Mouse (Mus musculus) E14TG2a.4 (cell line): Measurements from ENCODE around the gene 1700001P01Rik.

Source experiments
- H3K27me3 ChIP-seq: 2 replicates; pipeline ENCODE4 v1.6.1; 2014; ENCODE audit warnings: low read length, control low read depth; ENCODE audit not compliant: insufficient read depth
- H3K36me3 ChIP-seq: 2 replicates; pipeline ENCODE4 v1.6.1; 2014; ENCODE audit warnings: low read length, control low read depth; ENCODE audit not compliant: insufficient read depth
- H3K4me1 ChIP-seq: replicated peaks from 2 replicates; pipeline ENCODE4 v1.6.1; 2014; ENCODE audit warnings: low read depth, low read length, control low read depth
- H3K4me3 ChIP-seq: replicated peaks from 2 replicates; pipeline ENCODE4 v1.5.1; 2014; ENCODE audit warnings: mild to moderate bottlenecking, low read length
- H3K9me3 ChIP-seq: 2 replicates; pipeline ENCODE4 v1.6.1; 2014; ENCODE audit warnings: low read length, control low read depth
- CTCF ChIP-seq: conservative IDR thresholded peaks from 2 replicates; pipeline ENCODE4 v1.5.1; 2014; ENCODE audit warnings: low read length
- NANOG ChIP-seq: IDR thresholded peaks from 2 replicates; pipeline ENCODE4 v1.6.1; 2014; ENCODE audit warnings: borderline replicate concordance, low read length, mixed read lengths
- POU5F1 ChIP-seq: IDR thresholded peaks from 2 replicates; pipeline ENCODE4 v1.6.1; 2014; ENCODE audit warnings: low read length, borderline replicate concordance

1700001P01Rik gene

DNA sequence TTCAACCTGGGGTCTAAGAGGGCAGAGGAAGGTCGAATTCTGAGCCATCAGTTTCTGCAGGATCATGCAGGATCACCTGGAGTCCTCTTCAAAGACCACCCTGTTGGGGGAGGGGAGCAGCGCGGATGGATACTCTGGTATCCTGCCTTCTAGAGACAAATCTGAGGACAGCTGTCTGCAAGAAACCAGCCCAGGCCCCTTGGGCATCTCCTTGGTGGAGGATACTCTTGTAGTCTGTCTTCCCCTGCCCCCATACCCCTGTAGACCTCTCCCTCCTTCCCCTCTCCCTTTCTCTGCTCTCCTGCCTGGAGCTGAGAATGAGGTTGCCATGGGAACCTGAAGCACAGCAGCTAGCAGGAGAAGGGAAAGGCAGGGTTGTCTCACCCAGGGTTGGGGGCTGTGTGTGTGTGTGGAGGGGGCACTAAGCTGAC is 36.8 kb upstream of the 1700001P01Rik start:
- H3K36me3 ChIP-seq: peaks cover 99% of the 10 kb centered on the region
- H3K4me1 ChIP-seq: peaks cover 100% of the 10 kb centered on the region
- H3K9me3 ChIP-seq: no peaks in the 10 kb centered on the region
- H3K27me3 ChIP-seq: no peaks in the 10 kb centered on the region
- peak overlapping the region; percentile 43 for H3K4me3 ChIP-seq
- TF ChIP-seq POU5F1 (no peak), CTCF (no peak), NANOG (no peak)

DNA sequence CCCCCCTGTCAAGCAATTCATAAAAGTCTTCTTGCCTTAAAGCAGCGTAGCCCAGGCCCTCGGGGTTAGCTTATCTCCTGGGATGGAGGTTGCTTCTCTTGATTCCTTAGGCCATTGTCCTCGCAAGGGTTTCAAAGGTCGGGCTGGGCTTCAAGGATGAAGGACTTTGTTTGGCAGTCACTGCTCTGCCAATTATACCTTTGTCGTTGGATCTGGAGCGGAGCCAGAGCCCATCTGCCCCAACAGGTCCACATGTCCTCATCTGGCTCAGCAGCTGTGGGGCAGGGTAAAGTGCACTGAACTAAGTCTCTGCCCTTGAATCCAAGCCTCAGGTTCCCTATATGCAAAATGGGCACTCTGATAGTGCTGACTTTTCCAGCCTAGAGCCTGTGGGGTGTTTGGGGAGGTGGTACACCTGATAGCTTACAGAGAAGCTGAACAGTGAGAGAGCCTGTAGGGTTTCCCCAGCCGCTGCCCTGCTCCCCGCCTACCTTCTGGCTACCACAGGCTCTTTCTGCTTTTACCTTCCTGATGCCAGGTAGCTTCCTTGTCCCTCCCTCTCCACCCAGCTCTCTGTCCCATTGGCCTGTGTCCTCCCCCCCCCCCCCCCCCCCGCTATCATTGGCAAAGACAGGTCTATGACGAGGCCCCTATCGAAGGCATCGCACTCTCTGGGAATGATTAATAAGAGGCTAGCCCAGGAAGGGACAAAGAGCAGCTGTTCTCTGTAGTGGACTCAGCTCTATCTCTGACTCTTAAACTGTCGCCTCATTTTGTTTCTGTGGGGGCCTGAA is 36.0 kb upstream of the 1700001P01Rik start:
- no peaks in the 10 kb centered on the region for H3K9me3 ChIP-seq
- H3K4me1 ChIP-seq: peaks cover 100% of the 10 kb centered on the region
- H3K4me3 ChIP-seq: peak overlapping the region; percentile 49
- peaks cover 100% of the 10 kb centered on the region for H3K36me3 ChIP-seq
- H3K27me3 ChIP-seq: no peaks in the 10 kb centered on the region
- TF ChIP-seq CTCF: no peak
- no peak for TF ChIP-seq NANOG

DNA sequence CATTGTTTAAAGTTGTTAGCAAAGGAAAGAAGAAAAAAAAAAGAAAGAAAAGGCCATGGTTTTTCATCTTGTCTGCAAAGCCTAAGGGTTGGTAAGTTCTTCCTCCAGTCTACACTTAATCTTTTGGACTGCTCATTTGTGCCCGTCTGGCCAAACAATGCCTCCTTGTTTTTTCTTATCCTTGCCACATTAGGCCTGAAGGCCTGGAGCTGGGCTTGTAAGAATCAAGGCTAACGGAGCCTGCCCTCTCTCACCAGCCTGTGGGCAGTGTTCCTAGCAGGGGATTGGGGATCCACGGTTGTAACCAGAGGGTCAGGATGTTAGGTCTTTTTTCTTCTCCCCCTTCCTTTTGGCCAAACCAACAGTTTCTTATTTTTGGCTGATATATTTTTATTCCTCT is 35.3 kb upstream of the 1700001P01Rik start:
- Histone ChIP-seq H3K4me1 (peaks cover 100% of the 10 kb centered on the region), H3K9me3 (no peaks in the 10 kb centered on the region)

DNA sequence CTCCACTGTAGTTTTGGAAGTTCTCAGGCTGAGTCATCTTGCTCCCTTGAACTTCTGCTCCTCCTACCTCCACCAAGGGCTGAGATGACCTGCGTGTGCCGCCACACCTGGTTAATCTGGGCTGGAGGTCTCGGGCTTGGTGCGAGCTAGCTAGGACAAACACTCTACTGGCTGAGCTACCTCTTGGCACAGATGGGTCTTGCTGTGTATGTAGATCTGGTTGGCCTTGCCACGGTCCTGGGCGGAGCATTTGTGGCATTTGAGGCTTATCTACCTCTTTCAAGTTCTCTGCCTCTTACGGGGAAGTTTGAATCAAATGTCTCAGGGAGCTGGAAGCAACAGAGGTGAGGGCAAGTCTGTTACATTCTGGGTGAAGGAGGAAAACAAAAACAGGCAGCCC is 34.6 kb upstream of the 1700001P01Rik start:
- Histone ChIP-seq H3K9me3 (no peaks in the 10 kb centered on the region), H3K4me1 (peaks cover 100% of the 10 kb centered on the region), H3K4me3 (0 out of 2 replicates have a peak overlapping the region, but pooled peaks have one; percentile 76), H3K27me3 (no peaks in the 10 kb centered on the region), H3K36me3 (peaks cover 91% of the 10 kb centered on the region)
- TF ChIP-seq CTCF (no peak), POU5F1 (no peak), NANOG (no peak)

More for the DNA sequence above, 35.3 kb upstream of the 1700001P01Rik start:
- Histone ChIP-seq H3K27me3 (no peaks in the 10 kb centered on the region), H3K4me3 (no peak overlapping the region), H3K36me3 (peaks cover 98% of the 10 kb centered on the region)
- TF ChIP-seq CTCF (no peak), NANOG (no peak), POU5F1 (no peak)

DNA sequence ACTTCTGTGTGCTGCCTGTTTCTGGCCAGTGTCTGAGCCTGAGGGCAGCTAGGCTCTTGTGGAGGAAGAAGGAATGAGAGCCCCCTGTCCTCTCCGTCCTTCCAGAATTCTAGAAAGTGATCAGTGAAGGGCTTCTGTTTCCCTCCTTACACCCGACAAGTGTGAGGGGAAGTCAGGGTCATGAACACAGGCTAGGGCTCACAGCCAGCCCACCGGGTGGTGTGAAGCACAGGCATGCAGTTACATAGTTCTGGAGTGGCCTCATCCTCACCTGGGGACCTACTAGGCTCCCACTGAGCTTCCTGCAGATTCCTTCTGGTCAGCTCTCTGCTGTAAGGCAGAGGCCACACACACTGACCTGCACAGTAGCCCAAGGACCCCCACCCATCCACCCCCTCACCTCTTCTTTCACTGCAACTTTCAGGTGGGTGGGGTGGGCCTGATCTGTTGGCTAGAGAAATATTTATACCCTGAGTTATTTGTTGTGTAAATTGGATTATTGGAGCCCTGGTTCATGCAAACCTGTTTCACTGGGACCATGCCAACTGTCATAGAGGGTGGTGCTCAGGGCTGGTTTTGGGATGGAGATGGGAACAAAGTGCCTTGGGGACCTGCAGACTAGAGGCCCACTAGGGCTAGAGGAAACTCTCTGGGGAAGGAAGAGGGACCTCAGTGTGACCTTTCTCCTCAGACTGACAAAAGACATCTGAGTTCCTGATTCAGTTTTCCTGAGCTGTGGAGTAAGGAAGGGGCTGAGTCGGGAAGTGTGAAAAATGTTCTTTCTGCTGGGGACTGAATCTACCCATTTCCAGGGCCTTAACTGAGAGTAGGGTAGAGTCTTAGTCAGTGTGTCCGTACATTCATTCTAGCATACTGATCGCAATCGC is 33.8 kb upstream of the 1700001P01Rik start:
- Histone ChIP-seq H3K9me3 (no peaks in the 10 kb centered on the region), H3K36me3 (peaks cover 83% of the 10 kb centered on the region), H3K4me3 (peak overlapping the region; percentile 76), H3K27me3 (no peaks in the 10 kb centered on the region), H3K4me1 (peaks cover 100% of the 10 kb centered on the region)
- TF ChIP-seq NANOG (no peak), POU5F1 (no peak), CTCF (no peak)

DNA sequence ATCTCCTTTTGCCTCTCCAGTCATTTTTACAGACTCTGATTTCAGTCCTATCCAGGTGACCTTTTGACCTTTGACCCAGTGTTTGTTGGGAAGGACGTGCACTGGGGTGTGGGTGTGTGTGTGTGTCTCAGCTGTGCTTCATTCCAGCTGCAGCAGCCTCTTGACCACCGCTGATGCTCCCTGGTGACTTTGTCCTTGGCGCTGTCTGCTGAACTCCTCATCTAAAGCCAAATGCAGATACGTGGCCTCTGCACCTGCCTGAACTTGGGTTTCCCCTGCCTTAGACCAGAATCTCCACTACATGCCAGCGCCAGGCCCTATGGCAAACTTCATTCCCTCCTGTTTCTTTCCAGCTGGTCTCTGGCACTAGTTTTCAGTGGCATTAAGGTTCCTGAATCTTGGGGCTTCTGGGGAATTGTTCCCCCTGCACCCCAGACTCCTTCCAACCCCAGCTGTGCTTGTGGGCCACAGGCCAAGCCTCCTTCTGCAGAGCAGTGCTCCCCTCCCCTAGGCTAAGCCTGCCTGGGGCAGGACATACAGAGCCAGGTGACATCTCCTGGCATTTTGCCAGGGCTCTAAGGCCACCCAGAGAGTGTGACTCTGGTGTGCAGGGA is 33.0 kb upstream of the 1700001P01Rik start:
- Histone ChIP-seq H3K4me1 (peaks cover 99% of the 10 kb centered on the region), H3K9me3 (no peaks in the 10 kb centered on the region), H3K27me3 (no peaks in the 10 kb centered on the region), H3K36me3 (peaks cover 75% of the 10 kb centered on the region), H3K4me3 (peak overlapping the region; percentile 76)
- TF ChIP-seq NANOG (no peak), CTCF (no peak), POU5F1 (no peak)

DNA sequence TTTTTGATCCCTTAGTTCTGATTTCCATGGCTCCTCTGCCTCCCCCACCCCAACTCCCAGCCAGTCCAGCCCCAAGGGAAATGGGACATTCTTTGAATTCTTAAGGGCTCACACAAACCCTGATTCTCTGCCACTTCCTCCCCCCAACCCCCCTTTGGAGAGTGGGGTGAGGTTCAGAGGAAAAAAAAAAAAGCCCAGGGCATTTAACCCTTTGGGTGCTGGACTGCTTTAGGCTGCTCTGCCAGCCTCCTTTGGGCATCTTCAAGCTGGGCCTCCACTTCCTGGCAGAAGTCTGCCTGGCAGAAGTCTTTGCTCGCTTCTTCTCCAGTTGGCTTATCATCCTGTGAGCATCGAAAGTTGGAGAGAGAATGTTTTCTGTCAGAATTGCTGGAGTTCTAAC is 32.4 kb upstream of the 1700001P01Rik start:
- H3K4me3 ChIP-seq: peak overlapping the region; percentile 76
- H3K36me3 ChIP-seq: peaks cover 69% of the 10 kb centered on the region
- H3K9me3 ChIP-seq: no peaks in the 10 kb centered on the region
- H3K27me3 ChIP-seq: no peaks in the 10 kb centered on the region
- peaks cover 99% of the 10 kb centered on the region for H3K4me1 ChIP-seq
- TF ChIP-seq CTCF: no peak
- no peak for TF ChIP-seq NANOG
- TF ChIP-seq POU5F1: no peak

DNA sequence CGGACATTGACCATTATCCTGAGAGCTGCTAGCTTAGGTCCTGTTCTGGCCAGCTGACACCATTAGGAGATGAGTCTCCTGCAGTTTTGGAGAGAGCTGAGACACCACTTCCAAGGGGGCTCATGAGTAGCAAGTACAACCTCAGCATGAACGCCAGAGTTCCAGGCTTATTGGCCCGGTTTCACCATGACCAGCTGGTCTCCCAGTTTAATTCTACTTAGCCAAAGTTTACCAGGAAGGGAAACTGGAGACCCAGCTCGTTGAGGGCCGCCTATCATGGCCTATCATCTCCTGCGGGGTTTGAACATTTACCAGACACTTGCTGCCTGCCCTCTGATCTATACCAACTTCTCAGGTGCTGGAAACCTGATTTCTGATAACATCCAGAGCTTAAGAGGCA is 31.9 kb upstream of the 1700001P01Rik start:
- Histone ChIP-seq H3K36me3 (peaks cover 64% of the 10 kb centered on the region), H3K27me3 (no peaks in the 10 kb centered on the region), H3K9me3 (no peaks in the 10 kb centered on the region), H3K4me3 (peak overlapping the region; percentile 76), H3K4me1 (peaks cover 98% of the 10 kb centered on the region)
- TF ChIP-seq CTCF (no peak), NANOG (no peak), POU5F1 (no peak)
